Mouse (Mus musculus) olfactory bulb, adult 2 months (tissue): ENCODE data around the gene Eif1ad. TPM values are rescaled to one million over a fixed set of nuclear protein-coding genes. Genes with fewer than 3 reads are reported as not detected.

Source experiments
- H3K27ac ChIP-seq: fragments of 200-500 bp; 2 replicates; pipeline ENCODE4 v1.5.1; 2012; ENCODE audit warnings: low read depth, low read length; ENCODE audit not compliant: insufficient read depth
- H3K4me1 ChIP-seq: fragments of 200-500 bp; 2 replicates; pipeline ENCODE4 v1.6.1; 2012; ENCODE audit warnings: low read length; ENCODE audit not compliant: control insufficient read depth, insufficient read depth
- H3K4me3 ChIP-seq: fragments of 200-500 bp; 2 replicates; pipeline ENCODE4 v1.5.1; 2012; ENCODE audit warnings: mild to moderate bottlenecking, low read depth, low read length, moderate library complexity; ENCODE audit not compliant: insufficient read depth
- CTCF ChIP-seq: fragments of 200-500 bp; IDR thresholded peaks from 2 replicates; pipeline ENCODE4 v1.5.1; 2012; ENCODE audit warnings: low read depth, mild to moderate bottlenecking, low read length, moderate library complexity; ENCODE audit not compliant: insufficient read depth
- POLR2A ChIP-seq: fragments of 200-500 bp; IDR thresholded peaks from 2 replicates; pipeline ENCODE4 v1.6.1; 2012; ENCODE audit warnings: mild to moderate bottlenecking, low read depth, low read length, moderate library complexity; ENCODE audit not compliant: insufficient read depth
- WGBS: fragments of 180-500 bp; shearing (Covaris S2); methylation state at CpG from one replicate; pipeline ENCODE4 v1.1.7; 2018; 5-methylcytosine and 5-hydroxymethylcytosine counted together
- polyA plus RNA-seq: library from polyadenylated mRNA; stranded (reverse); fragments of >200 nt; gene quantifications from 2 replicates; pipeline ENCODE4 v1.2.4, GENCODE M21; 2012; ENCODE audit warnings: low replicate concordance; ENCODE audit not compliant: missing spikeins, insufficient read depth, insufficient read length

Gene Eif1ad
- polyA plus RNA-seq, 1 experiment, result not detected

DNA sequence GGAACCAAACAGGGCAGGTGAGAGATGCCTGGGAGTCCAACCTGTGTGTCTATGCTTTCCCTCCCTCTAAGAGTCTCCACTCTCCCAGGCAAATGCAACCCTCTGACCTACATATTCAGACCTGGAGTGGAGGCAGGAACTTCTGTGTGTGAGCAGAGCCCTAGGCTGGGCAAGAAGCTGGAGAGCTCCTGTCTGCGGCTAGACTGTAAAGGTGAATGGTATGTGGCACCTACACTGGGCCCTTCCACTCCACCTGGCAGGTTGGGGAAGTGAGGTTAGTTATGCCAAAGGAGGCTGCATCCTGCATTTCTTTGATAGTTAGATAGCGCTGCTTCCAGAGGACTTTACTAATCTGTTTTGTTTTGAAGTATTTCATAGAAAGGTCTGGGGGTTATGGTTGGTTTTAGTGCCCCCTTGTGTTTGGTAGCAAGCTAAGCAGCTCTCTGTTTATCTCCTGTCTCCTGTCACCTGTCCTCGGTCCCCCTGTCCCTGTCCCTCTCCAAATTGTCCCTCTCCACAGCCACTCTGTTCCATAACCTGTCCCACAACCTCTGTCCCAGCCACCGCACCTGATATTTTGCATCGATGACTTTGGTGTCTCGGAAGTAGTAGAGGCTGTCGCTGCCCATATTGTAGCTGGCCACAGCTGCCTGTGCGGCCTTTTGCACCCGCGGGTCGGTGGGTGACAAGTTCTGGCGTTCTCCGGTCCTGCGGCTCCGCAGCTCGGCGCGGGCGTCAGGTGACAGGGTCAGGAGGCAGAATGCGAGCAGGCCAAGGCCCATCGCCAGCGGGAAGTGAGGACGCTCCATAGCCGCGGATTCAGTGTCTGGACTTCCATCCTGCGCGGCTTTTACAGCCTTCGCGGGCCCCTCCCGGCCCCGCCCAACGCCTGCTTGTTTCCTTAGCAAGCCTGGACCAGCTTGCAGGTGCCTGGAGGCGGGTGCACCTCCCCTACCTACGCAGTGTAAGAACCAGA is 17.7 kb upstream of the Eif1ad start:
- 0 out of 2 replicates have a peak overlapping the region, but pooled peaks have one; percentile 14 for H3K27ac ChIP-seq
- 4% methylated on average over 34 of the region's 34 CpGs for WGBS
- H3K4me1 ChIP-seq, result peaks cover 12% of the 10 kb centered on the region
- TF ChIP-seq CTCF, result peak; percentile 28; the same call in 1 of the 2 replicates
- no peak for TF ChIP-seq POLR2A
- H3K4me3 ChIP-seq, result peak overlapping the region; percentile 54

DNA sequence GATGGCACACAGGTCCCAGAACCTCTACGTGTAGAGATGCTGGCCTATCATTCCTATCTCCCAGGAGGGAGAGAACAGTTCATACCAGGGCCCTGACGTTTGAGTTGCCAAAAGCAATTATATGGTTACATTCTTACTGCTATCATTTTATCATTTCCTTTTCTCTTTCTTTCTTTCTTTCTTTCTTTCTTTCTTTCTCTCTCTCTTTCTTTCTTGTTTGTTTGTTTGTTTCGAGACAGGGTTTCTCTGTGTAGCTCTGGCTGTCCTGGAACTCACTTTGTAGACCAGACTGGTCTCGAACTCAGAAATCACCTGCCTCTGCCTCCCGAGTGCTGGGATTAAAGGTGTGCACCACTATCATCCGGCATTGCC is 17.1 kb upstream of the Eif1ad start, which contains the start of gene Cst6:
TSS of gene Cst6 (minus strand) at position 73 of the 372 bp plus-strand sequence.
- Histone ChIP-seq H3K27ac (0 out of 2 replicates have a peak within 1 kb of the TSS, but pooled peaks have one; percentile 14), H3K4me1 (peaks cover 12% of the 10 kb centered on the region), H3K4me3 (peak within 1 kb of the TSS; percentile 54)
- 67% methylated on average over 6 of the region's 6 CpGs for WGBS

DNA sequence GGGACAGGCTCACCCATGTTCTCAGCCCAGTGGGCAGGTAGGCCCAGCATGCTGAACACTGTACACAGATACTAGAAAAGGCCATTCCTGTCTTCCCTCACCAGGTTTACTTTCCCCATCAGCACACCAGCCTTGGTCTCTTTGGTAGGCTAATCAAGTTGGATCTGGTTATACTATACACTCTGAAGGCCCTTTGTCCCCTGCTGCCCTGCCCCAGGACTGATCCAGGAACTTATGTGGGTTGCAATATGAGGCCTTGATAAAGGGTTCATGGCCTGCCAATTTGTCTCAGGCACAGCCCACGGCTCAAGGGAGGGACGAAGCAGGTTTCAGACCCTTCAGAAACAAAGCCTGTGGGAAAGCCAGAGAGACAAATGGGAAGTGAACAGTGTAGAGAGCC is 12.9 kb upstream of the Eif1ad start:
- H3K4me1 ChIP-seq, result peaks cover 6% of the 10 kb centered on the region
- TF ChIP-seq CTCF (no peak), POLR2A (no peak)
- 78% methylated on average over 2 of the region's 2 CpGs for WGBS

DNA sequence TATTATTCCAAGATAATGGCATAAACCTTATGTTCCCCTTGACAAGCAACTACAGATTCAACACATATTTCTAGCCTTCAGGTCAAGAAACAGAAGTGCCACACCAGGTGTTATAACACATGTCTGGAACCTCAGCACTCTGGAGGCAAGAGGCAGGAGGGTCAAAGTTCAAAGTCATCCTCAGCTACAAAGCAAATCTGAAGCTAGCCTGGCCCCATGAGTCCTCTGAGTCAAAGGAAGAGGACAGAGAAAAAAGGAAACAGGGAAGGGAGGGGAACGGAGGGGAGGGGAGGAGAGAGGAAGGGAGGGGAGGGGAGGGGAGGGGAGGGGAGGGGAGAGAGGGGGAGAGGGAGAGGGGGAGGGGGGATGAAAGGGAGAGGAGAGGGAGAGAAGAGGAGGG is 10.5 kb upstream of the Eif1ad start:
- no peak overlapping the region for H3K4me3 ChIP-seq
- no peaks in the 10 kb centered on the region for H3K4me1 ChIP-seq
- TF ChIP-seq CTCF (no peak), POLR2A (no peak)
- H3K27ac ChIP-seq, result no peak overlapping the region
- WGBS, result no CpG with 5 or more reads among the region's 1 CpGs

More for the DNA sequence above, 12.9 kb upstream of the Eif1ad start:
- Histone ChIP-seq H3K27ac (no peak overlapping the region), H3K4me3 (no peak overlapping the region)

DNA sequence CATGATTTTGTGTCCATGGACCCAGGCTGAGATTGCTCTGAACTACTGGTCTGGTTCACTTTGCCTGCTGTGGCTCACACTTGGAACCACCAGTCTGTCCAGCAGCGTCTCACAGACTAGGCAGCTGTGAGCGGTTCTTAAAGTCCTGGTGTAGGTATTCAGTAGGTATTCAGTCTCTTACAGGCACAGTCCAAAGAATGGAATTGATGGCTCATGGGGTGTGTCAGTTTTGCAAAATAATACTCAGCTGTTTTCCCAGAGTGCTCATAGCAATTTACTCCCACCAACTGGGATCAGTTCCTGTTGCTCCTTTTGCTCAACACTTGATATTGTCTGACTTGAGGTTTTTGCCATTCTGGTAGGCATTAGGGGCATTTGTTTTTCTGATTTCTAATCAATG is 4.4 kb upstream of the Eif1ad start:
- Histone ChIP-seq H3K4me3 (no peak overlapping the region), H3K4me1 (peaks cover 7% of the 10 kb centered on the region), H3K27ac (no peak overlapping the region)
- 78% methylated on average over 2 of the region's 2 CpGs for WGBS
- TF ChIP-seq CTCF (no peak), POLR2A (no peak)

DNA sequence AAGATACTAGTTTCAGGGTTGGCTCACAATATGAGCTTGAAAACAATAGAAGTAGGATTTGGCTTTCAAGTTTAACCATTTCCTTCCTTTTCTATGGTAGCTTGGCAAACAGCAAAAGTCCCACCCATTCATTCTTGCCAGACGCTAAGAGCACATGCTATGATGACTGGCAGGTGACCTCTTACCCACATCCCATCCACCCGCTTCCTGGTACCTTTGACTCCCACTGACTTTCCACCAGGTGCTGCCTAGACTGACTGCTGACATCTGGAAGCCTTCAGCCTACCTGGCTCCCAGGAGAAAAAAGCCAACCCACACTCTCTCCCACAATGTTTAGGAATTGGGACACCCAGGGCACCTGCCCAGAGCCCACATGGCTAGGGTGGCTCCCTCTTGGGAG is 2.4 kb upstream of the Eif1ad start:
- peaks cover 15% of the 10 kb centered on the region for H3K4me1 ChIP-seq
- H3K27ac ChIP-seq, result no peak overlapping the region
- H3K4me3 ChIP-seq, result no peak overlapping the region
- 88% methylated on average over 2 of the region's 2 CpGs for WGBS
- TF ChIP-seq POLR2A (no peak), CTCF (no peak)

DNA sequence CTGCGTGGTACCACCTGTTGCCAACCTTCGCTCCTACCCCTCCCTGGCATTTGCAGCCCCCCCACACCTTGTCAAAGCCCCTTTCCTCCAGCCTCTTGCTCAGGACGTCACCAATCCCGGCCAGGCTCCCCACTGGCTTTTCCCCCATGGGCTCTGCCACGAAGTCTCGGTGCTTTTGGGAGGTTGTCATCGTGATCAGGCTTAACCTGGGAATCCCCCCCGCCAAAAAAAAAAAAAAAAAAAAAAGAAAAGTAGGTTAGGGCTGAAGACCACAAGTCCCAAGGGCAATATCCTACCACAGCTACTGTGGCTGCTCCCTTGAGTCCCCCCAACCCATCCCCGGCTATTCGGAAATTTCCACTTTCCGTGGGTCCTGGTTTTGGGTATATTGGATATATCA is 790 bp upstream of the Eif1ad start:
- peak overlapping the region; percentile 42; the same call in 1 of the 2 replicates for H3K27ac ChIP-seq
- TF ChIP-seq POLR2A (no peak), CTCF (no peak)
- WGBS, result 11% methylated on average over 11 of the region's 11 CpGs

DNA sequence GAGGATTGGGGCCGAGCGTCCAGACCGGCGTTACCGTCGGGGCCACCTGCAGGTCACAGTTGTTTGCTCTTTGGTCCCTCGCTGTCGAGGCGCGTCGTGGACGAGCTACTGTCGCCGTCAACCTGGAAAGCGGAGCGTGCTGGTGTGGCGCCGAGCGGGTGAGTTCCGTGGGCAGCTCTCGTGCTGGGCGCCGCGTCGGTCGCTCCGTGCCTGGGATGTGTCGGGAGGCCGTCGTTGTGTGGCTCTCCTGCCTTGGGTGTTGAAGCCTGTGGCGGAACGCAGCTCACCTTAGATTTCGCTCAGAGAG is 465 bp downstream of the Eif1ad start, which contains the start of gene Banf1:
TSS of gene Banf1 (minus strand) at position 116 of the 307 bp plus-strand sequence.
- Histone ChIP-seq H3K27ac (peak within 1 kb of the TSS; percentile 89), H3K4me3 (peak within 1 kb of the TSS; percentile 98), H3K4me1 (peaks cover 15% of the 10 kb centered on the region)
- WGBS, result under 1% methylated on average over 33 of the region's 33 CpGs
- TF ChIP-seq POLR2A, result no peak
- no peak for TF ChIP-seq CTCF

More for the DNA sequence above, 790 bp upstream of the Eif1ad start:
- Histone ChIP-seq H3K4me3 (peak overlapping the region; percentile 98), H3K4me1 (peaks cover 15% of the 10 kb centered on the region)

DNA sequence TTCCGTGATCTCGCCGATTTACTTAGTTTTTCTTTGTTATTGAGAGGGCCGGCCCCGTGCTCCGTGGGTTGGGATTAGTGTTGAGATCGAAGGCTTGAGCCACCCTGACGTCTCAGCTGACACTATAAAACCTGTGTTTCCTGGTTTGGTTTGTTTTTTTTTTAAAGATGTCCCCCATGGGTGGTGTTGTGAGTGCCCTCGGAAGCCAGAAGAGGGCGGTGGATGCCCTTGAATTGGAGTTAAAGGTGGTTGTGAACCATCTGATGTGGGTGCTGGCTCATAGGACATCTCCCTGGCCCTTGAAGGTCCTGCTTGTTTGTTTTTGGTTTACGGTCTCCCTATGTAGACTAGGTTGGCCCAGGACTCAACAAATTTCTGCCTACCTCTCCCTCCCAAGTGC is 914 bp downstream of the Eif1ad start:
- WGBS, result 9% methylated on average over 11 of the region's 11 CpGs
- no peak overlapping the region for H3K27ac ChIP-seq
- H3K4me1 ChIP-seq, result peaks cover 15% of the 10 kb centered on the region
- H3K4me3 ChIP-seq, result peak overlapping the region; percentile 98
- TF ChIP-seq CTCF (no peak), POLR2A (no peak)
